Mouse (Mus musculus): ENCODE data around the gene Gm28635. TPM values are rescaled to one million over a fixed set of nuclear protein-coding genes. Genes with fewer than 3 reads are reported as not detected.
A peak's percentile ranks its signal among the peaks of the same experiment; 100 is the strongest.

Gm28635 gene
- total RNA-seq (2012; rRNA removed) (not detected in 2 replicates), total RNA-seq (2014; rRNA removed) (not detected in 2 replicates), polyA plus RNA-seq (2012; ENCODE audit: insufficient read length, low read depth) (not detected in 2 replicates)

GRCm38 (mm10) chr2:84677968-84678880 lies at the start of gene Gm28635, which contains the start of gene Med19:
Gm28635 (minus strand) TSS chr2:84678041.
Med19 (plus strand) TSS chr2:84678402.
- in situ Hi-C loops (cut with MboI; ENCODE audit: low pct_ligation_motif_present, low pct_unique_long_range_greater_than_20kb, low sequenced_read_pairs): no loop called here
- Histone ChIP-seq H3K79me2 (replicated peaks; ENCODE audit: control insufficient read depth, extremely low read depth, insufficient read depth, poor library complexity, severe bottlenecking) (peaks cover 27% of the 10 kb centered on the region), H3K4me1 (ENCODE audit: control insufficient read depth in 1 of 2, insufficient read depth in 2 of 2) (peaks cover 0 to 26% of the 10 kb centered on the region in 2 experiments; a peak in 2 of 4 replicates), H3K36me3 (replicated peaks in 1 of 2; ENCODE audit: control insufficient read depth in 1 of 2, insufficient read depth in 1 of 2, low read length in 1 of 2) (peaks cover 20 to 47% of the 10 kb centered on the region in 2 experiments), H3K27me3 (replicated peaks) (no peaks in the 10 kb centered on the region), H3K9me3 (replicated peaks; ENCODE audit: low read length) (no peaks in the 10 kb centered on the region), H3K27ac (ENCODE audit: insufficient read depth, low read depth) (peak within 1 kb of the TSS; percentile 64), H3K4me3 (replicated peaks in 1 of 3; ENCODE audit: low read depth in 2 of 3, low read length in 2 of 3, poor library complexity in 1 of 3) (peak within 1 kb of the TSS; percentile 95 to 99 (median 96)), H3K9ac (ENCODE audit: insufficient read depth, low read depth) (peak within 1 kb of the TSS; percentile 75), H3K4me2 (ENCODE audit: insufficient read depth, low read depth, poor library complexity, severe bottlenecking) (peak within 1 kb of the TSS; percentile 96)
- TF ChIP-seq RAD21 (IDR thresholded peaks at IDR 0.05; ENCODE audit: low read depth, low read length): no peak
- TF ChIP-seq KAT2A (IDR thresholded peaks at IDR 0.05; ENCODE audit: insufficient replicate concordance, low read length): peak; percentile 81; the same call in 1 of the 2 replicates
- TF ChIP-seq TBP (conservative IDR thresholded peaks at IDR 0.05; ENCODE audit: low read depth, low read length): peak; percentile 47; the same call in 1 of the 2 replicates
- no peak for TF ChIP-seq PAX5 (IDR thresholded peaks at IDR 0.05; ENCODE audit: low read length)
- TF ChIP-seq HCFC1 (IDR thresholded peaks at IDR 0.05; ENCODE audit: low read depth, low read length): peak; percentile 85
- no peak for TF ChIP-seq BHLHE40 (IDR thresholded peaks at IDR 0.05; ENCODE audit: low read depth, low read length)
- 0 out of 2 replicates have a peak, but pooled peaks have one; percentile 2 for TF ChIP-seq JUND (conservative IDR thresholded peaks at IDR 0.05; ENCODE audit: low read depth, low read length)
- 0 out of 2 replicates have a peak, but pooled peaks have one; percentile 2 for TF ChIP-seq CHD1 (IDR thresholded peaks at IDR 0.05; ENCODE audit: low read depth, low read length)
- peak; percentile 94 for TF ChIP-seq ELF1 (IDR thresholded peaks at IDR 0.05; ENCODE audit: low read depth, low read length)
- TF ChIP-seq NRF1 (IDR thresholded peaks at IDR 0.05; ENCODE audit: low read depth, low read length): peak; percentile 44; the same call in 1 of the 2 replicates
- peak; percentile 97 for TF ChIP-seq CHD2 (IDR thresholded peaks at IDR 0.05; ENCODE audit: low read length)
- TF ChIP-seq NELFE (IDR thresholded peaks at IDR 0.05; ENCODE audit: low read depth, low read length): peak; percentile 66; the same call in 1 of the 2 replicates
- TF ChIP-seq EP300 (IDR thresholded peaks at IDR 0.05; ENCODE audit: low read length): no peak
- TF ChIP-seq GABPA (IDR thresholded peaks at IDR 0.05; ENCODE audit: insufficient replicate concordance, low read depth, low read length): no peak
- TF ChIP-seq UBTF (IDR thresholded peaks at IDR 0.05; ENCODE audit: low read depth, low read length): no peak
- TF ChIP-seq SIN3A (IDR thresholded peaks at IDR 0.05; ENCODE audit: low read length): peak; percentile 53; the same call in 1 of the 2 replicates
- TF ChIP-seq IRF4 (IDR thresholded peaks at IDR 0.05; ENCODE audit: low read depth, low read length): peak; percentile 13; the same call in 1 of the 2 replicates
- TF ChIP-seq MAX (IDR thresholded peaks at IDR 0.05; ENCODE audit: low read length): 0 out of 2 replicates have a peak, but pooled peaks have one; percentile 1
- TF ChIP-seq CTCF (conservative IDR thresholded peaks at IDR 0.05 in 1 of 2, IDR thresholded peaks at IDR 0.05 in 1 of 2; ENCODE audit: low read depth in 2 of 2, low read length in 2 of 2): no peak
- no peak; the same call in 1 of the 2 replicates for TF ChIP-seq MEF2A (IDR thresholded peaks at IDR 0.05; ENCODE audit: borderline replicate concordance, low read depth, low read length)
- TF ChIP-seq MXI1 (IDR thresholded peaks at IDR 0.05; ENCODE audit: low read depth, low read length): peak; percentile 12; the same call in 1 of the 2 replicates
- no peak for TF ChIP-seq ZKSCAN1 (IDR thresholded peaks at IDR 0.05; ENCODE audit: borderline replicate concordance, low read depth, low read length)
- peak; percentile 36 for TF ChIP-seq TCF12 (IDR thresholded peaks at IDR 0.05; ENCODE audit: low read depth, low read length)
- peak; percentile 61; the same call in 1 of the 2 replicates for TF ChIP-seq POLR2A (IDR thresholded peaks at IDR 0.05; ENCODE audit: low read depth, low read length)
- TF ChIP-seq MAFK (IDR thresholded peaks at IDR 0.05; ENCODE audit: insufficient replicate concordance, low read length): no peak
- peak; percentile 92 for TF ChIP-seq MAZ (IDR thresholded peaks at IDR 0.05; ENCODE audit: low read depth, low read length)
- no peak for TF ChIP-seq ZMIZ1 (IDR thresholded peaks at IDR 0.05; ENCODE audit: low read depth, low read length)
- no peak for TF ChIP-seq USF2 (conservative IDR thresholded peaks at IDR 0.05; ENCODE audit: low read depth, low read length)
- no peak for TF ChIP-seq ZNF384 (IDR thresholded peaks at IDR 0.05; ENCODE audit: low read depth, low read length)
- no peak for TF ChIP-seq USF1 (IDR thresholded peaks at IDR 0.05; ENCODE audit: low read depth, low read length)
- TF ChIP-seq E2F4 (IDR thresholded peaks at IDR 0.05; ENCODE audit: insufficient replicate concordance, low read depth, low read length): peak; percentile 50; the same call in 1 of the 2 replicates
- dilution Hi-C loops (cut with MboI; ENCODE audit: extremely low pct_ligation_motif_present, extremely low pct_unique_long_range_greater_than_20kb, low sequenced_read_pairs): no loop called here
- DNase-seq (ENCODE audit: extremely low read depth): peak; percentile 99

Data from CH12.LX (cell line).